Mouse (Mus musculus) midbrain, embryonic 15.5 days (tissue): ENCODE measurements around the gene Olfr544. TPM values are rescaled to one million over a fixed set of nuclear protein-coding genes. Genes with fewer than 3 reads are reported as not detected.

ENCODE experiments used
- ATAC-seq: fragments of 200-750 bp; cut with Nextera tagmentation; replicated peaks from 2 replicates; pipeline ENCODE4 v1.8.0; 2017; ENCODE audit warnings: moderate TSS enrichment
- H3K27ac ChIP-seq: fragments of 300-500 bp; sonication (generic); 2 replicates; pipeline ENCODE4 v1.5.1; 2015; ENCODE audit warnings: mild to moderate bottlenecking, inconsistent platforms
- H3K27me3 ChIP-seq: fragments of 300-500 bp; sonication (generic); replicated peaks from 2 replicates; pipeline ENCODE4 v1.6.1; 2015; ENCODE audit warnings: inconsistent platforms
- H3K36me3 ChIP-seq: fragments of 300-500 bp; sonication (generic); replicated peaks from 2 replicates; pipeline ENCODE4 v1.6.1; 2015; ENCODE audit warnings: inconsistent platforms
- H3K4me1 ChIP-seq: fragments of 300-500 bp; sonication (generic); 2 replicates; pipeline ENCODE4 v1.6.1; 2015; ENCODE audit warnings: inconsistent platforms
- H3K4me2 ChIP-seq: fragments of 300-500 bp; sonication (generic); 2 replicates; pipeline ENCODE4 v1.6.1; 2015; ENCODE audit warnings: inconsistent platforms, mild to moderate bottlenecking, moderate library complexity
- H3K4me3 ChIP-seq: fragments of 300-500 bp; sonication (generic); 2 replicates; pipeline ENCODE4 v1.5.1; 2015; ENCODE audit warnings: mild to moderate bottlenecking, inconsistent platforms
- H3K9ac ChIP-seq: fragments of 300-500 bp; sonication (generic); 2 replicates; pipeline ENCODE4 v1.6.1; 2015; ENCODE audit warnings: mild to moderate bottlenecking, inconsistent platforms
- H3K9me3 ChIP-seq: fragments of 300-500 bp; sonication (generic); 2 replicates; pipeline ENCODE4 v1.6.1; 2016; ENCODE audit warnings: inconsistent platforms
- WGBS: fragments of 180-500 bp; shearing (Covaris S2); methylation state at CpG from one replicate; pipeline ENCODE4 v1.1.7; 2015; ENCODE audit warnings: mixed read lengths; 5-methylcytosine and 5-hydroxymethylcytosine counted together
- polyA plus RNA-seq: library from polyadenylated mRNA; unstranded; fragments of >200 nt; fragmentation: Nextera tagmentation; extraction: Ambion mirVana; gene quantifications from 2 replicates; pipeline ENCODE4 v1.2.1, GENCODE M21; 2015

Olfr544 gene
- 0.09 and 0.11 TPM in 2 replicates for polyA plus RNA-seq

DNA sequence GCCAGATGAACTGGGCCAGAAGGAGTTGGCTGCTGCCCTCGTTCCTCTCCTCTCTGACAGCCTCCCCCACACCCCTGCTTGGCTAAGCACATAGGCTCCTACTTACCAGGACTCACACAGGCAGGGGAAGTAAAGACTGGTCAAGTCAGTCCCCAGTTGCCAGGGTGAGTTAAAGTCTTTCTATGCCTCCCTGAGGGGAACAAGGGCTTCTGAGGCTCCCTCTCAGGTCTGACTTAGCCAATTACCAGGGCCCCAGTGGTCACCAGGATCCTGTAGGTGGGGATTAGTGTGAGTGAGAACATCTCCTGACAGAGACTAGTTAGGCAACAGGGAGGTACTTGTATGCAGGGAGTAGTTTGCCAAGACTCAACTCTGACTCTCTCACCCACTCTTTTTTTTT, at the start of gene Olfr544:
Olfr544 (minus strand) TSS at position 153 of the 400 bp plus-strand sequence.
- no peak within 1 kb of the TSS for H3K9ac ChIP-seq
- no peak within 1 kb of the TSS for H3K27ac ChIP-seq
- H3K4me3 ChIP-seq: no peak within 1 kb of the TSS
- no peaks in the 10 kb centered on the region for H3K27me3 ChIP-seq
- H3K9me3 ChIP-seq: no peaks in the 10 kb centered on the region
- H3K4me2 ChIP-seq: no peak within 1 kb of the TSS
- no peak for ATAC-seq
- H3K36me3 ChIP-seq: no peaks in the 10 kb centered on the region
- H3K4me1 ChIP-seq: no peaks in the 10 kb centered on the region
- WGBS: 71% methylated on average over 1 of the region's 1 CpGs

- H3K4me3 ChIP-seq: no peak within 1 kb of the TSS
- no peaks in the 10 kb centered on the region for H3K9me3 ChIP-seq
- no peak within 1 kb of the TSS for H3K9ac ChIP-seq
- no peak within 1 kb of the TSS for H3K27ac ChIP-seq
- H3K4me1 ChIP-seq: no peaks in the 10 kb centered on the region
- 79% methylated on average over 1 of the region's 1 CpGs for WGBS
- no peak for ATAC-seq
- no peak within 1 kb of the TSS for H3K4me2 ChIP-seq
- no peaks in the 10 kb centered on the region for H3K36me3 ChIP-seq
- H3K27me3 ChIP-seq: no peaks in the 10 kb centered on the region
Measured at GRCm38 (mm10) chr7:102534449-102534848, 46.3 kb upstream of the Olfr544 start, which contains the start of gene Olfr547. Olfr547 (plus strand) TSS chr7:102534749.

DNA sequence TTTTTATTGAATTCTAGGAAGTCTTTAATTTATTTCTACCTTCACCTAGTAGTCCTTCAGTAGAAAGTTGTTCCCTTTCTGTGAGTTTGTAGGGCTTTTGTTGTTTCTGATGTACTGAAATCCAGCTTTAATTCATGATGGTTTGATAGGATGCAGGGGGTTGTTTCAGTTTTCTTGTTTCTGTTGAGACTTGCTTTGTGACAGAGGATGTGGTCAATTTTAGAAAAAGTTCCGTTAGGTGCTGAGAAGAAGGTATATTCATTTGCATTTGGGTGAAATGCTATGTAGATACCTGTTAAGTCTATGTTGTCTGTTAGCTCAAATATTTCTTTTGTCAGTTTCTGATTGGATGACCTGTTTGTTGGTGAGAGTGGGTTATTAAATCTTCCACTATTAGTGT, 40.9 kb upstream of the Olfr544 start:
- H3K27me3 ChIP-seq: no peaks in the 10 kb centered on the region
- H3K4me2 ChIP-seq: no peak overlapping the region
- no peaks in the 10 kb centered on the region for H3K9me3 ChIP-seq
- 72% methylated on average over 1 of the region's 1 CpGs for WGBS
- no peaks in the 10 kb centered on the region for H3K4me1 ChIP-seq
- no peak overlapping the region for H3K4me3 ChIP-seq
- H3K9ac ChIP-seq: no peak overlapping the region
- no peaks in the 10 kb centered on the region for H3K36me3 ChIP-seq
- no peak overlapping the region for H3K27ac ChIP-seq
- no peak for ATAC-seq

DNA sequence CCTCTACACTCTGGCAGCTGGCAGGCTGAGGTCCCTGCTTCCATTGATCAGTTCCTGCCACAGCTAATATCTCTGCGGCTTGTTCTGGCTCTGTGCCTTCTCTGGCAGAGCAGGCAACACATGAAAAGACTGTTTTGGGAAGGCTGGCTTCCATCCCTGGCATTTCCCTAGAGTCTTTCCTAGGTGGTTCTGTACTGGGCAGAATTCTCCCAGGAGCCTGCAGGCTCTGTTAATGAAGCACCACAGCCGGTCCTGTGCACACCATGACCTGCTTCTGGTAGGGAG, 28.9 kb upstream of the Olfr544 start:
- H3K9me3 ChIP-seq: no peaks in the 10 kb centered on the region
- no peak overlapping the region for H3K4me3 ChIP-seq
- no peaks in the 10 kb centered on the region for H3K36me3 ChIP-seq
- WGBS: 66% methylated on average over 2 of the region's 2 CpGs
- H3K27ac ChIP-seq: no peak overlapping the region
- no peak overlapping the region for H3K4me2 ChIP-seq
- H3K9ac ChIP-seq: no peak overlapping the region
- peaks cover 8% of the 10 kb centered on the region for H3K4me1 ChIP-seq
- no peak for ATAC-seq
- peaks cover 16% of the 10 kb centered on the region; the same call in 1 of the 2 replicates for H3K27me3 ChIP-seq

- Histone ChIP-seq H3K27me3 (peaks cover 17% of the 10 kb centered on the region; the same call in 1 of the 2 replicates), H3K27ac (no peak overlapping the region), H3K9me3 (no peaks in the 10 kb centered on the region), H3K4me1 (peaks cover 8% of the 10 kb centered on the region), H3K36me3 (no peaks in the 10 kb centered on the region), H3K4me2 (no peak overlapping the region), H3K9ac (no peak overlapping the region), H3K4me3 (no peak overlapping the region)
- no peak for ATAC-seq
- 69% methylated on average over 10 of the region's 10 CpGs for WGBS
Measured at GRCm38 (mm10) chr7:102516261-102517050, 28.3 kb upstream of the Olfr544 start.

GRCm38 (mm10) chr7:102514144-102514543, 26.0 kb upstream of the Olfr544 start:
- 84% methylated on average over 4 of the region's 4 CpGs for WGBS
- ATAC-seq: no peak
- no peak overlapping the region for H3K9ac ChIP-seq
- H3K36me3 ChIP-seq: no peaks in the 10 kb centered on the region
- no peak overlapping the region for H3K27ac ChIP-seq
- H3K9me3 ChIP-seq: no peaks in the 10 kb centered on the region
- H3K27me3 ChIP-seq: peaks cover 17% of the 10 kb centered on the region; the same call in 1 of the 2 replicates
- H3K4me3 ChIP-seq: no peak overlapping the region
- peaks cover 8% of the 10 kb centered on the region for H3K4me1 ChIP-seq
- no peak overlapping the region for H3K4me2 ChIP-seq

DNA sequence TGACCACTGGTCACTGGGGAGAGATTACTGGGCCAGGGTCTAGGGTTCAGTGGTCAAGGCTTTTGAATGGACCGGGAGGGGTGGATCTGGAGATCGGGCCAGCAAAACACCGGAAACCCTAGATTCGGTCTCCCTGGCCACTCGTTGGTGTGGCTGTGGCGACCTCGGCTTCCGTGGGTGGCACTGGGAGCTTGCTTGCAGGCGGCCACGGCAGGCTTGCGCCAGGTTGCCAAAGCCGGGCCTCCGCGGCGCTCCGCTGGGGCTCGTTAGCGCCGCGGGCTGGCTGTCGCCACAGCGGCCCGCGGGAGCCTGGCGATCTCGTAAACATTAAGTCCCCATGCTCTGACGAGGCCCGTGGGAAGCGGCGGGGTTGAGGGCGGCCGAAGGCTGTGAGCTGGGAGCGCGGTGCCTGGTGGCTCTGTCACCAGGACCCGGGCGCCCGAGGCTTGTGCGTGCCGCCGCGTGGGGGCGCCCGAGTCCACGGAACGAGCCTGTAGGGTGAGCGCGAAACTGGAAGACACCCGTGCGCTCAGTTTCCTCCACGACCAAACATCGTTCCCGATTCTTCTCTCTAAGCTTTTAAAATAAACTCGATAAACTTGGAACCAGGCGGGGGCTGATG, 24.8 kb upstream of the Olfr544 start:
- Histone ChIP-seq H3K27ac (0 out of 2 replicates have a peak overlapping the region, but pooled peaks have one; percentile 60), H3K9ac (peak overlapping the region; percentile 85), H3K4me2 (peak overlapping the region; percentile 96), H3K36me3 (no peaks in the 10 kb centered on the region), H3K9me3 (no peaks in the 10 kb centered on the region), H3K4me1 (peaks cover 8% of the 10 kb centered on the region), H3K27me3 (peaks cover 17% of the 10 kb centered on the region; the same call in 1 of the 2 replicates), H3K4me3 (peak overlapping the region; percentile 64)
- ATAC-seq: peak; percentile 97
- WGBS: 1% methylated on average over 54 of the region's 54 CpGs

DNA sequence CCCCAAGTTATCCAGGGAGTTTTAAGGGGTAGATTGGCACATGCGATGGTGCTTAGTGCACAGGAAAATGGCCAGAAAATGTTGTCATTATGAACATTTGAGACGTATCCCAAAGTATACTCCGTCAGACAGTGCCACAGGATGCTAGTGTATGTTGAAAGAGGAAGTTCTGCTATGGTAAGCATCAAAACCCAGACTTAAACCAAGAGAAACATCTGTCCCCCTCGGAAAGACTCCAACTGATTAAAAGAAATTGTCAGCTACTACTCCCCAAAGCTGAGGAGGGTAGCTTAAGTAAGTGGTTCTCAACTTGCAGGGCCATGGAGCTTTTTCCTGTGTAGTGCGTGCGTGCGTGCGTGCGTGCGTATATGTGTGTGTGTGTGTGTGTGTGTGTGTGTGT, 23.8 kb upstream of the Olfr544 start:
- H3K9me3 ChIP-seq: no peaks in the 10 kb centered on the region

GRCm38 (mm10) chr7:102509726-102510125, 21.6 kb upstream of the Olfr544 start:
- no peaks in the 10 kb centered on the region for H3K9me3 ChIP-seq
- no peak for ATAC-seq
- no peak overlapping the region for H3K9ac ChIP-seq
- no peak overlapping the region for H3K4me2 ChIP-seq
- 80% methylated on average over 7 of the region's 7 CpGs for whole genome bisulfite sequencing
- peaks cover 6% of the 10 kb centered on the region; the same call in 1 of the 2 replicates for H3K4me1 ChIP-seq
- no peaks in the 10 kb centered on the region for H3K36me3 ChIP-seq
- H3K4me3 ChIP-seq: no peak overlapping the region
- peaks cover 17% of the 10 kb centered on the region; the same call in 1 of the 2 replicates for H3K27me3 ChIP-seq
- H3K27ac ChIP-seq: no peak overlapping the region

More for the DNA sequence above, 23.8 kb upstream of the Olfr544 start:
- no peak overlapping the region for H3K4me3 ChIP-seq
- H3K36me3 ChIP-seq: no peaks in the 10 kb centered on the region
- no peak overlapping the region for H3K9ac ChIP-seq
- no peak overlapping the region for H3K4me2 ChIP-seq
- peaks cover 8% of the 10 kb centered on the region for H3K4me1 ChIP-seq
- 91% methylated on average over 10 of the region's 10 CpGs for WGBS
- no peak for ATAC-seq
- H3K27me3 ChIP-seq: peaks cover 17% of the 10 kb centered on the region; the same call in 1 of the 2 replicates
- no peak overlapping the region for H3K27ac ChIP-seq

DNA sequence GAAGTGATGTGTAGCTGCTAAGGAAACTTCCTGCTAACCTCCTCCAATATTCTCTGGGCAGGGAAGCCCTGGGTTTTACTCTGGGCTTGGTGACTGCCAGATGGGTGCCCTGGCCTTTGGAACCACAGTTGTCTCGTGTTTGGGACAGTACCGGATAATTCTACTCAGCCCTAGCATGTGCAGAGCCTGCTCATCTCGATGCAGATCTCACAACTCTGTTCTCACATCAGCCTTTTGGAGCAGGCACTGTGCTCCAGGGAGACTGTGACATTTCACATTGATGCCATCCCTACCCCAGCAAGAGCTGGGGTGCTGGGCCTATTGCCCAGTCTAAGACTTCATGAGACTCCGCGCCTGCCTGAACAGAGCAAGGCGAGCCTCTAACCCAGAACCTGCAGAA, 20.6 kb upstream of the Olfr544 start:
- Histone ChIP-seq H3K4me3 (no peak overlapping the region), H3K4me1 (peaks cover 5% of the 10 kb centered on the region; the same call in 1 of the 2 replicates), H3K9me3 (no peaks in the 10 kb centered on the region), H3K27ac (no peak overlapping the region), H3K36me3 (no peaks in the 10 kb centered on the region), H3K9ac (no peak overlapping the region), H3K27me3 (peaks cover 9% of the 10 kb centered on the region; the same call in 1 of the 2 replicates), H3K4me2 (no peak overlapping the region)
- no peak for ATAC-seq
- 88% methylated on average over 6 of the region's 6 CpGs for WGBS

GRCm38 (mm10) chr7:102508066-102508465, 20.0 kb upstream of the Olfr544 start:
- H3K4me3 ChIP-seq: no peak overlapping the region
- no peaks in the 10 kb centered on the region for H3K36me3 ChIP-seq
- no peaks in the 10 kb centered on the region for H3K9me3 ChIP-seq
- no peak overlapping the region for H3K4me2 ChIP-seq
- 87% methylated on average over 9 of the region's 9 CpGs for WGBS
- no peak for ATAC-seq
- H3K4me1 ChIP-seq: no peaks in the 10 kb centered on the region
- 0 out of 2 replicates have a peak, but pooled peaks cover 7% of the 10 kb centered on the region for H3K27me3 ChIP-seq
- no peak overlapping the region for H3K9ac ChIP-seq
- no peak overlapping the region for H3K27ac ChIP-seq

DNA sequence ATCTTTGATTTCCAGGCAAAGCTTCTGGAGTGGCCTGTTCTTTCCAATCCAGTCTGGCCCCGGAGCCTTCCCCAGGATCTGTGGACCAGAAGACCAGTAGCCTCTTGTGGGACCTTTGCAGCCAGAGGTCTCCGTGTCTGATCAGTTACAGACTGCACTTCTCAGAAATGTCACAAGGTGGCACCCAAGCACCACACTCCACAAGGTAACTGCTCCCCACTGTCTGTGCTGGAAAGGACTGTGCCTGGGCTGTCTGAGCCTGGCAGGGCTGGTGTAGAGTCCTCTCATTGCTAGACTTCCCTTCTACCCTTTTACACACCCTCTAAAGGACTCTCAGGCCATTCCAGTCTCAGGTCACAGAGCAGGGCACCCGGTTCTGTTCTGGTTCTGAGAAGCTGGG, 18.7 kb upstream of the Olfr544 start:
- Histone ChIP-seq H3K36me3 (no peaks in the 10 kb centered on the region), H3K4me3 (no peak overlapping the region), H3K27me3 (no peaks in the 10 kb centered on the region), H3K4me1 (no peaks in the 10 kb centered on the region), H3K4me2 (no peak overlapping the region), H3K27ac (no peak overlapping the region), H3K9me3 (no peaks in the 10 kb centered on the region), H3K9ac (no peak overlapping the region)
- 48% methylated on average over 3 of the region's 3 CpGs for WGBS
- peak; percentile 93 for ATAC-seq
